In genomic region chr11:70431574-70431973, GRCm38 (mm10) we compare ENCODE assay signal across 8 mouse cellular contexts. TPM values are rescaled to one million over a fixed set of nuclear protein-coding genes. Genes with fewer than 3 reads are reported as not detected.
A peak's percentile ranks its signal among the peaks of the same experiment; 100 is the strongest.
DNase-seq lines count a peak whose midpoint lies in the region; ATAC-seq lines count a peak whose summit lies in the region.

No protein-coding gene starts in this region.

- no peak for DNase-seq in kidney, postnatal 10 days
- DNase-seq in brain, adult 2 months (ENCODE audit: low read depth, low spot score): peak; percentile 18
- no peak for DNase-seq in gastrocnemius, postnatal 14 days
- DNase-seq in frontal cortex, postnatal 25 days (ENCODE audit: low spot score in 2 of 2): no peak
- no peak for DNase-seq in left cerebral cortex, postnatal 36 days (ENCODE audit: low spot score in 2 of 2)

- peak overlapping the region; percentile 86 for H3K27ac ChIP-seq in kidney, embryonic 15.5 days
- peak overlapping the region; percentile 93 for H3K27ac ChIP-seq in hindbrain, embryonic 15.5 days (replicated peaks)
- peak overlapping the region; percentile 91 for H3K27ac ChIP-seq in midbrain, embryonic 16.5 days (ENCODE audit: low read length)

- peak overlapping the region; percentile 60 for H3K4me3 ChIP-seq in kidney, embryonic 15.5 days (replicated peaks)
- H3K4me3 ChIP-seq in hindbrain, embryonic 15.5 days: peak overlapping the region; percentile 82
- H3K4me3 ChIP-seq in midbrain, embryonic 16.5 days (ENCODE audit: low read depth, low read length): peak overlapping the region; percentile 73

- peaks cover 5% of the 10 kb centered on the region for H3K36me3 ChIP-seq in kidney, embryonic 15.5 days
- H3K36me3 ChIP-seq in hindbrain, embryonic 15.5 days: peaks cover 7% of the 10 kb centered on the region
- peaks cover 7% of the 10 kb centered on the region for H3K36me3 ChIP-seq in midbrain, embryonic 16.5 days (ENCODE audit: control insufficient read depth, insufficient read depth, low read length)

- no peak for ATAC-seq in kidney, embryonic 15.5 days (replicated peaks; ENCODE audit: low FRiP score)
- no peak for ATAC-seq in hindbrain, embryonic 15.5 days (ENCODE audit: low FRiP score, low read depth)
- ATAC-seq in midbrain, embryonic 16.5 days: no peak

- 0 out of 2 replicates have a peak overlapping the region, but pooled peaks have one; percentile 10 for H3K9ac ChIP-seq in kidney, embryonic 15.5 days
- H3K9ac ChIP-seq in hindbrain, embryonic 15.5 days: peak overlapping the region; percentile 15; the same call in 1 of the 2 replicates
- 0 out of 2 replicates have a peak overlapping the region, but pooled peaks have one; percentile 48 for H3K9ac ChIP-seq in midbrain, embryonic 16.5 days (ENCODE audit: low read depth, low read length)

- peak overlapping the region; percentile 82 for H3K4me2 ChIP-seq in kidney, embryonic 15.5 days
- peak overlapping the region; percentile 78 for H3K4me2 ChIP-seq in hindbrain, embryonic 15.5 days
- H3K4me2 ChIP-seq in midbrain, embryonic 16.5 days (ENCODE audit: low read length): peak overlapping the region; percentile 78

- peaks cover 18% of the 10 kb centered on the region for H3K4me1 ChIP-seq in kidney, embryonic 15.5 days
- H3K4me1 ChIP-seq in hindbrain, embryonic 15.5 days (replicated peaks): peaks cover 36% of the 10 kb centered on the region
- H3K4me1 ChIP-seq in midbrain, embryonic 16.5 days (ENCODE audit: control insufficient read depth, insufficient read depth, low read length): peaks cover 30% of the 10 kb centered on the region

- H3K27me3 ChIP-seq in kidney, embryonic 15.5 days: no peaks in the 10 kb centered on the region
- no peaks in the 10 kb centered on the region for H3K27me3 ChIP-seq in hindbrain, embryonic 15.5 days
- H3K27me3 ChIP-seq in midbrain, embryonic 16.5 days (ENCODE audit: control insufficient read depth, insufficient read depth, low read depth, low read length): no peaks in the 10 kb centered on the region

- intact Hi-C loops in gastrocnemius, postnatal 14 days (cut with DNase I; ENCODE audit: low total_unique reads): loop anchor here (10.0 kb wide), 1 partner anchor 183 kb away; the partner anchor contains the start of genes 4930544D05Rik and Chrne
- intact Hi-C loops in left cerebral cortex, postnatal 36 days (cut with DNase I): loop anchor here (5.0 to 10.0 kb wide), 2 partner anchors 76 to 323 kb away; partner anchors contain the start of gene Tm4sf5

- WGBS in kidney, embryonic 15.5 days: 32% methylated on average over 5 of the region's 5 CpGs
- WGBS in hindbrain, embryonic 15.5 days: 22% methylated on average over 5 of the region's 5 CpGs
- 24% methylated on average over 5 of the region's 5 CpGs for WGBS in midbrain, embryonic 16.5 days

- H3K9me3 ChIP-seq in kidney, embryonic 15.5 days (replicated peaks): no peaks in the 10 kb centered on the region
- no peaks in the 10 kb centered on the region for H3K9me3 ChIP-seq in hindbrain, embryonic 15.5 days
- H3K9me3 ChIP-seq in midbrain, embryonic 16.5 days (replicated peaks; ENCODE audit: control insufficient read depth, low read length, poor library complexity, severe bottlenecking): no peaks in the 10 kb centered on the region

RNA-seq across cellular contexts. Expression of gene Arrb2, which starts 0.9 kb away (rescaled TPM):
- 15.4 and 15.5 TPM in 2 replicates for polyA plus RNA-seq in kidney, embryonic 15.5 days (2015; fragmentation: Nextera tagmentation; extraction: Ambion mirVana)
- polyA plus RNA-seq in hindbrain, embryonic 15.5 days (2015; fragmentation: Nextera tagmentation; extraction: Ambion mirVana): 50.3 and 57.5 TPM in 2 replicates
- polyA plus RNA-seq in midbrain, embryonic 16.5 days (2015; fragmentation: Nextera tagmentation; extraction: Ambion mirVana): 52.6 and 58.9 TPM in 2 replicates
- total RNA-seq in gastrocnemius, postnatal 14 days (2021): 1 to 10 TPM; 8.3 to 9.7 TPM
- total RNA-seq in left cerebral cortex, postnatal 36 days (2021): 10 to 100 TPM; 55.5 to 76.0 TPM

RNA-seq across cellular contexts. Expression of gene Med11, which starts 20.1 kb away (rescaled TPM):
- polyA plus RNA-seq in kidney, embryonic 15.5 days (2015; fragmentation: Nextera tagmentation; extraction: Ambion mirVana): 38.8 and 42.0 TPM in 2 replicates
- polyA plus RNA-seq in hindbrain, embryonic 15.5 days (2015; fragmentation: Nextera tagmentation; extraction: Ambion mirVana): 45.6 and 49.2 TPM in 2 replicates
- 44.1 and 45.9 TPM in 2 replicates for polyA plus RNA-seq in midbrain, embryonic 16.5 days (2015; fragmentation: Nextera tagmentation; extraction: Ambion mirVana)
- 1 to 10 TPM; 6.2 to 6.5 TPM for total RNA-seq in gastrocnemius, postnatal 14 days (2021)
- total RNA-seq in left cerebral cortex, postnatal 36 days (2021): 10 to 100 TPM; 14.0 to 16.7 TPM

RNA-seq across cellular contexts. Expression of gene Pelp1, which starts 21.7 kb away (rescaled TPM):
- polyA plus RNA-seq in kidney, embryonic 15.5 days (2015; fragmentation: Nextera tagmentation; extraction: Ambion mirVana): 40.1 and 42.1 TPM in 2 replicates
- polyA plus RNA-seq in hindbrain, embryonic 15.5 days (2015; fragmentation: Nextera tagmentation; extraction: Ambion mirVana): 30.7 and 33.6 TPM in 2 replicates
- polyA plus RNA-seq in midbrain, embryonic 16.5 days (2015; fragmentation: Nextera tagmentation; extraction: Ambion mirVana): 33.0 and 35.0 TPM in 2 replicates
- total RNA-seq in gastrocnemius, postnatal 14 days (2021): 10 to 100 TPM; 14.9 to 18.6 TPM
- total RNA-seq in left cerebral cortex, postnatal 36 days (2021): 10 to 100 TPM; 35.5 to 37.0 TPM

RNA-seq across cellular contexts. Expression of gene Zmynd15, which starts 27.7 kb away (rescaled TPM):
- polyA plus RNA-seq in kidney, embryonic 15.5 days (2015; fragmentation: Nextera tagmentation; extraction: Ambion mirVana): 0.63 and 0.66 TPM in 2 replicates
- 0.77 and 0.90 TPM in 2 replicates for polyA plus RNA-seq in hindbrain, embryonic 15.5 days (2015; fragmentation: Nextera tagmentation; extraction: Ambion mirVana)
- polyA plus RNA-seq in midbrain, embryonic 16.5 days (2015; fragmentation: Nextera tagmentation; extraction: Ambion mirVana): 0.35 and 0.49 TPM in 2 replicates
- total RNA-seq in gastrocnemius, postnatal 14 days (2021): under 1 TPM; 0.31 to 0.84 TPM
- total RNA-seq in left cerebral cortex, postnatal 36 days (2021): under 1 TPM; 0.12 to 0.86 TPM

RNA-seq across cellular contexts. Expression of gene Cxcl16, which starts 28.2 kb away (rescaled TPM):
- polyA plus RNA-seq in kidney, embryonic 15.5 days (2015; fragmentation: Nextera tagmentation; extraction: Ambion mirVana): 6.0 and 6.9 TPM in 2 replicates
- 5.2 and 6.1 TPM in 2 replicates for polyA plus RNA-seq in hindbrain, embryonic 15.5 days (2015; fragmentation: Nextera tagmentation; extraction: Ambion mirVana)
- polyA plus RNA-seq in midbrain, embryonic 16.5 days (2015; fragmentation: Nextera tagmentation; extraction: Ambion mirVana): 1.7 and 2.6 TPM in 2 replicates
- total RNA-seq in gastrocnemius, postnatal 14 days (2021): 1 to 10 TPM; 2.6 to 3.1 TPM
- total RNA-seq in left cerebral cortex, postnatal 36 days (2021): 1 to 10 TPM in 1 of 2 experiments, under 1 TPM in 1; 0.94 to 1.0 TPM
